Mouse (Mus musculus): ENCODE measurements at regions not wholly inside any gene's neighbourhood (a gene's known extent, or its start where the extent isn't known, plus 50 kb on each side); places are given as distances from the start of the nearest gene placed in this dataset.

GRCm38 (mm10) chr8:87064250-87064747 lies 179.2 kb upstream of the N4bp1 start (continued):
- TF ChIP-seq SIN3A (IDR thresholded peaks at IDR 0.05; ENCODE audit: low read length) = no peak
- TF ChIP-seq MXI1 (IDR thresholded peaks at IDR 0.05; ENCODE audit: low read depth, low read length) = no peak
- TF ChIP-seq ETS1 (IDR thresholded peaks at IDR 0.05; ENCODE audit: low read depth, low read length) = no peak

- Histone ChIP-seq H3K9ac (ENCODE audit: control insufficient read depth, low read depth, low read length, poor library complexity, severe bottlenecking) (no peak overlapping the region), H3K4me1 (ENCODE audit: control insufficient read depth in 1 of 2, insufficient read depth in 2 of 2, low read length in 2 of 2) (no peaks in the 10 kb centered on the region), H3K9me3 (replicated peaks; ENCODE audit: insufficient read depth, low read length) (no peaks in the 10 kb centered on the region), H3K36me3 (ENCODE audit: control insufficient read depth in 1 of 2, insufficient read depth in 2 of 2, low read length in 2 of 2) (no peaks in the 10 kb centered on the region), H3K27ac (ENCODE audit: control insufficient read depth, low read depth, low read length) (no peak overlapping the region), H3K4me3 (ENCODE audit: control insufficient read depth in 1 of 2, insufficient read depth in 1 of 2, low read depth in 2 of 2, low read length in 2 of 2) (no peak overlapping the region), H3K27me3 (ENCODE audit: control insufficient read depth in 1 of 2, insufficient read depth in 2 of 2, low read length in 2 of 2) (no peaks in the 10 kb centered on the region), H3K79me2 (ENCODE audit: control insufficient read depth, insufficient read depth, low read length, poor library complexity) (no peaks in the 10 kb centered on the region)
- TF ChIP-seq E2F4 (IDR thresholded peaks at IDR 0.05; ENCODE audit: borderline replicate concordance, low read depth, low read length) (no peak), USF2 (IDR thresholded peaks at IDR 0.05; ENCODE audit: borderline replicate concordance in 1 of 2, insufficient read depth in 1 of 2, low read depth in 1 of 2, low read length in 2 of 2) (no peak), SMC3 (IDR thresholded peaks at IDR 0.05; ENCODE audit: low read depth, low read length) (no peak), MAFK (IDR thresholded peaks at IDR 0.05; ENCODE audit: borderline replicate concordance, low read depth, low read length) (no peak), NELFE (IDR thresholded peaks at IDR 0.05; ENCODE audit: low read depth, low read length) (no peak), SIN3A (IDR thresholded peaks at IDR 0.05; ENCODE audit: low read length) (no peak), ETS1 (IDR thresholded peaks at IDR 0.05; ENCODE audit: low read depth, low read length) (no peak)
- DNase-seq (ENCODE audit: low read depth, low spot score) = no peak
Observed at GRCm38 (mm10) chr8:87063588-87063987, 178.5 kb upstream of the N4bp1 start.

- no peak overlapping the region for H3K27ac ChIP-seq (ENCODE audit: control insufficient read depth, low read depth, low read length)
- no peak for DNase-seq (ENCODE audit: low read depth, low spot score)
- H3K36me3 ChIP-seq (ENCODE audit: control insufficient read depth in 1 of 2, insufficient read depth in 2 of 2, low read length in 2 of 2) = no peaks in the 10 kb centered on the region
- no peaks in the 10 kb centered on the region for H3K79me2 ChIP-seq (ENCODE audit: control insufficient read depth, insufficient read depth, low read length, poor library complexity)
- H3K27me3 ChIP-seq (ENCODE audit: control insufficient read depth in 1 of 2, insufficient read depth in 2 of 2, low read length in 2 of 2) = no peaks in the 10 kb centered on the region
- no peak overlapping the region for H3K4me3 ChIP-seq (ENCODE audit: control insufficient read depth in 1 of 2, insufficient read depth in 1 of 2, low read depth in 2 of 2, low read length in 2 of 2)
- H3K9me3 ChIP-seq (replicated peaks; ENCODE audit: insufficient read depth, low read length) = no peaks in the 10 kb centered on the region
- no peaks in the 10 kb centered on the region for H3K4me1 ChIP-seq (ENCODE audit: control insufficient read depth in 1 of 2, insufficient read depth in 2 of 2, low read length in 2 of 2)
- H3K9ac ChIP-seq (ENCODE audit: control insufficient read depth, low read depth, low read length, poor library complexity, severe bottlenecking) = no peak overlapping the region
- TF ChIP-seq ZNF384 (IDR thresholded peaks at IDR 0.05; ENCODE audit: low read depth, low read length) = no peak
- no peak for TF ChIP-seq RAD21 (IDR thresholded peaks at IDR 0.05; ENCODE audit: low read depth, low read length)
- no peak for TF ChIP-seq MAFK (IDR thresholded peaks at IDR 0.05; ENCODE audit: borderline replicate concordance, low read depth, low read length)
Observed at GRCm38 (mm10) chr8:87049746-87050145, 164.7 kb upstream of the N4bp1 start.

DNA sequence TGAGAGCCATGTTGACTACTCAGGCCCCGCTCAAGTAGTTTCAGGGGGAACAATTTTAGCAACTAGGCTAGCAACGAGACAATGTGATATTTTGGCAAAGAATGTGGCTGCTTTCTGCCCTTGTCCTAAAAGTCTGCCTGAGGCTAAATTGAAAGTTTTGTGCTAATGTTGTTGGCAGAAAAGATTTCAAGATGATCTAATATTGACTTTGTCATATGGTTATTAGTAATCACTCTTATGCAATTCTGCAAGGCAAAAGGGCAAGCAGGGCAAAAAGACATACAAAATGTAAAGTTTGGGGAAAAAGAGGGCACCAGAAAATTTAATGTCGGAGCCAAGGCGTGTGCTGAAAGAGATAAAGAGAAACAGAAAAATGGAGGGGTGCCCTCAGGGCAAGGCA lies 164.1 kb upstream of the N4bp1 start:
- no peaks in the 10 kb centered on the region for H3K4me1 ChIP-seq (ENCODE audit: control insufficient read depth in 1 of 2, insufficient read depth in 2 of 2, low read length in 2 of 2)
- H3K36me3 ChIP-seq (ENCODE audit: control insufficient read depth in 1 of 2, insufficient read depth in 2 of 2, low read length in 2 of 2) = no peaks in the 10 kb centered on the region
- no peaks in the 10 kb centered on the region for H3K9me3 ChIP-seq (replicated peaks; ENCODE audit: insufficient read depth, low read length)
- TF ChIP-seq USF1 (IDR thresholded peaks at IDR 0.05; ENCODE audit: low read depth, low read length) = no peak
- no peak for TF ChIP-seq KAT2A (conservative IDR thresholded peaks at IDR 0.05; ENCODE audit: low read depth, low read length)
- no peak for TF ChIP-seq HCFC1 (IDR thresholded peaks at IDR 0.05; ENCODE audit: low read depth, low read length)
- no peak for TF ChIP-seq MAFK (IDR thresholded peaks at IDR 0.05; ENCODE audit: borderline replicate concordance, low read depth, low read length)
- TF ChIP-seq TBP (IDR thresholded peaks at IDR 0.05; ENCODE audit: low read depth, low read length) = no peak
- TF ChIP-seq TCF12 (IDR thresholded peaks at IDR 0.05; ENCODE audit: low read depth, low read length) = no peak
- TF ChIP-seq ELF1 (IDR thresholded peaks at IDR 0.05; ENCODE audit: low read depth, low read length) = no peak
- no peak for TF ChIP-seq GATA1 (IDR thresholded peaks at IDR 0.05; ENCODE audit: low read depth, low read length)
- no peak for TF ChIP-seq MYB (IDR thresholded peaks at IDR 0.05; ENCODE audit: low read depth, low read length)
- no peak for TF ChIP-seq NELFE (IDR thresholded peaks at IDR 0.05; ENCODE audit: low read depth, low read length)
- no peak for TF ChIP-seq MAZ (IDR thresholded peaks at IDR 0.05; ENCODE audit: low read depth, low read length)
- no peak for TF ChIP-seq ZC3H11A (IDR thresholded peaks at IDR 0.05; ENCODE audit: low read depth, low read length)
- H3K4me3 ChIP-seq (ENCODE audit: control insufficient read depth in 1 of 2, insufficient read depth in 1 of 2, low read depth in 2 of 2, low read length in 2 of 2) = no peak overlapping the region
- H3K27ac ChIP-seq (ENCODE audit: control insufficient read depth, low read depth, low read length) = no peak overlapping the region
- no peak for DNase-seq (ENCODE audit: low read depth, low spot score)
- H3K79me2 ChIP-seq (ENCODE audit: control insufficient read depth, insufficient read depth, low read length, poor library complexity) = no peaks in the 10 kb centered on the region
- H3K9ac ChIP-seq (ENCODE audit: control insufficient read depth, low read depth, low read length, poor library complexity, severe bottlenecking) = no peak overlapping the region
- H3K27me3 ChIP-seq (ENCODE audit: control insufficient read depth in 1 of 2, insufficient read depth in 2 of 2, low read length in 2 of 2) = no peaks in the 10 kb centered on the region
